Mouse (Mus musculus) layer of hippocampus, postnatal 10 days (tissue): ENCODE data around the gene Mrpl32. TPM values are rescaled to one million over a fixed set of nuclear protein-coding genes. Genes with fewer than 3 reads are reported as not detected.

Source experiments
- DNase-seq, 2 experiments: peaks; one replicate each; pipeline ENCODE4 v3.0.0; 2021; ENCODE audit warnings: low spot score in 2 of 2
- long read RNA-seq: library from polyadenylated mRNA; stranded (forward); transcript quantifications from one replicate; pipeline ENCODE4 v2.0.0, GENCODE M21; 2023
- total RNA-seq, 2 experiments: library from RNA; stranded (reverse); gene quantifications; 2 replicates each; pipeline ENCODE4 v1.2.3; 2021

The Mrpl32 gene
- total RNA-seq: 10 to 100 TPM; 29.6 to 33.2 TPM
- long read RNA-seq, transcript Mrpl32-202 (3 exons, 3,013 nt): major isoform, 34 of 41 reads
- long read RNA-seq, partial matches to known transcripts: 1 of 41 reads
- long read RNA-seq, other reads (novel, unspliced or antisense): 3 of 41 reads

GRCm38 (mm10) chr13:14612926-14613529 lies at the start of gene Mrpl32, which contains the start of gene Psma2:
Gene Mrpl32, minus strand, starts transcription at chr13:14613165.
Gene Psma2, plus strand, starts transcription at chr13:14613240.
- DNase-seq: peak; percentile 96 to 97

- peak; percentile 29 to 42 for DNase-seq
These were observed 36.3 kb upstream of the Mrpl32 start for GRCm38 (mm10) chr13:14649301-14649700.

GRCm38 (mm10) chr13:14639998-14640397 lies 27.0 kb upstream of the Mrpl32 start:
- no peak for DNase-seq

- peak; percentile 92 to 95 for DNase-seq
These were observed 17.0 kb upstream of the Mrpl32 start, which contains the start of gene AW209491 for GRCm38 (mm10) chr13:14629726-14630641. Gene AW209491, plus strand, starts transcription at chr13:14630154.

GRCm38 (mm10) chr13:14618724-14619123 lies 5.8 kb upstream of the Mrpl32 start:
- DNase-seq: peak; percentile 69 to 77

GRCm38 (mm10) chr13:14613553-14613952 lies 588 bp upstream of the Mrpl32 start:
- no peak for DNase-seq

GRCm38 (mm10) chr13:14612463-14612862 lies 502 bp downstream of the Mrpl32 start:
- DNase-seq: no peak

GRCm38 (mm10) chr13:14607616-14608015 lies 5.3 kb downstream of the Mrpl32 start:
- DNase-seq: no peak

GRCm38 (mm10) chr13:14602744-14603143 lies 10.2 kb downstream of the Mrpl32 start:
- DNase-seq: no peak

- DNase-seq: no peak
These were observed 32.6 kb downstream of the Mrpl32 start for GRCm38 (mm10) chr13:14580392-14580791.

GRCm38 (mm10) chr13:14574128-14574527 lies 38.8 kb downstream of the Mrpl32 start:
- DNase-seq: no peak

- no peak for DNase-seq
These were observed 51.6 kb downstream of the Mrpl32 start for GRCm38 (mm10) chr13:14561336-14561735.

Other genes with a start within 250 kb of the Mrpl32 start
- 100 to 1,000 TPM; 112 TPM for gene Hecw1, start 89.9 kb downstream of the Mrpl32 start, total RNA-seq
- gene Psma2, start 75 bp upstream of the Mrpl32 start, total RNA-seq: 10 to 100 TPM; 69.1 to 73.5 TPM
- gene AW209491, start 17.0 kb upstream of the Mrpl32 start, total RNA-seq: 10 to 100 TPM; 15.6 to 17.9 TPM